Mouse (Mus musculus) kidney, adult 2 months (tissue): ENCODE measurements around the gene Lpar5. TPM values are rescaled to one million over a fixed set of nuclear protein-coding genes. Genes with fewer than 3 reads are reported as not detected.

ENCODE experiments used
- DNase-seq: peaks from one replicate; pipeline ENCODE4 v3.0.0; 2021
- H3K27ac ChIP-seq: fragments of 200-500 bp; 2 replicates; pipeline ENCODE4 v1.5.1; 2012; ENCODE audit warnings: low read depth, low read length, control low read depth, inconsistent platforms; ENCODE audit not compliant: insufficient read depth
- H3K27me3 ChIP-seq: fragments of 200-500 bp; replicated peaks from 2 replicates; pipeline ENCODE4 v1.6.1; 2012; ENCODE audit warnings: mild to moderate bottlenecking, moderate library complexity, low read length, inconsistent platforms; ENCODE audit not compliant: control insufficient read depth, insufficient read depth
- H3K36me3 ChIP-seq: fragments of 200-500 bp; 2 replicates; pipeline ENCODE4 v1.6.1; 2012; ENCODE audit warnings: mild to moderate bottlenecking, moderate library complexity, low read length, inconsistent platforms; ENCODE audit not compliant: control insufficient read depth, insufficient read depth
- H3K4me1 ChIP-seq: fragments of 200-500 bp; 2 replicates; pipeline ENCODE4 v1.6.1; 2011; ENCODE audit warnings: low read length; ENCODE audit not compliant: control insufficient read depth, insufficient read depth
- H3K4me3 ChIP-seq: fragments of 200-500 bp; 2 replicates; pipeline ENCODE4 v1.5.1; 2011; ENCODE audit warnings: mild to moderate bottlenecking, low read depth, low read length, control low read depth; ENCODE audit not compliant: insufficient read depth
- CTCF ChIP-seq: fragments of 200-500 bp; conservative IDR thresholded peaks from 2 replicates; pipeline ENCODE4 v1.5.1; 2011; ENCODE audit warnings: low read depth, mild to moderate bottlenecking, control low read depth, low read length, moderate library complexity, mixed read lengths; ENCODE audit not compliant: insufficient read depth, insufficient read length
- POLR2A ChIP-seq: fragments of 200-500 bp; IDR thresholded peaks from one replicate; pipeline ENCODE4 v1.6.1; 2011; ENCODE audit warnings: low read depth, low read length, control low read depth
- WGBS: fragments of 180-500 bp; shearing (Covaris S2); methylation state at CpG from one replicate; pipeline ENCODE4 v1.1.7; 2018; 5-methylcytosine and 5-hydroxymethylcytosine counted together
- polyA plus RNA-seq: library from polyadenylated mRNA; depleted of rRNA; stranded (reverse); fragments of >200 nt; gene quantifications from 2 replicates; pipeline ENCODE4 v1.2.3, GENCODE M21; 2012

Lpar5 gene
- polyA plus RNA-seq, 1 experiment, result 3.5 TPM

- Histone ChIP-seq H3K36me3 (peaks cover 2% of the 10 kb centered on the region; the same call in 1 of the 2 replicates), H3K4me3 (peak within 1 kb of the TSS; percentile 99), H3K4me1 (peaks cover 23% of the 10 kb centered on the region), H3K27me3 (no peaks in the 10 kb centered on the region), H3K27ac (peak within 1 kb of the TSS; percentile 95)
- TF ChIP-seq POLR2A (peak; percentile 69), CTCF (no peak)
- peak; percentile 97 for DNase-seq
- 2% methylated on average over 44 of the region's 45 CpGs for WGBS
These were observed 27.9 kb downstream of the Lpar5 start, which contains the start of gene Chd4 for GRCm38 (mm10) chr6:125095391-125096278. Chd4 (plus strand) TSS chr6:125095981.

- TF ChIP-seq POLR2A (no peak), CTCF (no peak)
- Histone ChIP-seq H3K4me3 (peak overlapping the region; percentile 99), H3K4me1 (peaks cover 23% of the 10 kb centered on the region), H3K27me3 (no peaks in the 10 kb centered on the region), H3K36me3 (peaks cover 4% of the 10 kb centered on the region; the same call in 1 of the 2 replicates), H3K27ac (peak overlapping the region; percentile 95)
- no peak for DNase-seq
- under 1% methylated on average over 18 of the region's 32 CpGs for whole genome bisulfite sequencing
These were observed 28.5 kb downstream of the Lpar5 start for GRCm38 (mm10) chr6:125096279-125096596.

- no peaks in the 10 kb centered on the region for H3K27me3 ChIP-seq
- peaks cover 23% of the 10 kb centered on the region for H3K4me1 ChIP-seq
- no peak for TF ChIP-seq POLR2A
- no peak for TF ChIP-seq CTCF
- peaks cover 7% of the 10 kb centered on the region; the same call in 1 of the 2 replicates for H3K36me3 ChIP-seq
- DNase-seq, result peak; percentile 80
- under 1% methylated on average over 43 of the region's 44 CpGs for WGBS
- H3K4me3 ChIP-seq, result peak overlapping the region; percentile 99
- H3K27ac ChIP-seq, result peak overlapping the region; percentile 95
These were observed 29.1 kb downstream of the Lpar5 start for GRCm38 (mm10) chr6:125096597-125097345.

GRCm38 (mm10) chr6:125097346-125097689 lies 29.6 kb downstream of the Lpar5 start:
- Histone ChIP-seq H3K27me3 (no peaks in the 10 kb centered on the region), H3K27ac (peak overlapping the region; percentile 95), H3K4me1 (peaks cover 23% of the 10 kb centered on the region), H3K4me3 (peak overlapping the region; percentile 99), H3K36me3 (peaks cover 11% of the 10 kb centered on the region)
- TF ChIP-seq POLR2A (no peak), CTCF (no peak)
- WGBS, result 2% methylated on average over 12 of the region's 12 CpGs
- DNase-seq, result peak; percentile 44

GRCm38 (mm10) chr6:125097951-125098350 lies 30.2 kb downstream of the Lpar5 start:
- TF ChIP-seq POLR2A (no peak), CTCF (no peak)
- no peak for DNase-seq
- H3K27ac ChIP-seq, result no peak overlapping the region
- WGBS, result 23% methylated on average over 8 of the region's 8 CpGs
- peak overlapping the region; percentile 99 for H3K4me3 ChIP-seq
- peaks cover 23% of the 10 kb centered on the region for H3K4me1 ChIP-seq
- H3K27me3 ChIP-seq, result no peaks in the 10 kb centered on the region
- peaks cover 13% of the 10 kb centered on the region for H3K36me3 ChIP-seq

GRCm38 (mm10) chr6:125098513-125098912 lies 30.8 kb downstream of the Lpar5 start:
- peak; percentile 25 for DNase-seq
- Histone ChIP-seq H3K27me3 (no peaks in the 10 kb centered on the region), H3K27ac (no peak overlapping the region), H3K4me3 (peak overlapping the region; percentile 99; the same call in 1 of the 2 replicates), H3K4me1 (peaks cover 23% of the 10 kb centered on the region), H3K36me3 (peaks cover 13% of the 10 kb centered on the region)
- TF ChIP-seq CTCF (no peak), POLR2A (no peak)
- WGBS, result 23% methylated on average over 3 of the region's 3 CpGs

GRCm38 (mm10) chr6:125099421-125099971 lies 31.8 kb downstream of the Lpar5 start:
- Histone ChIP-seq H3K27ac (no peak overlapping the region), H3K4me3 (no peak overlapping the region), H3K27me3 (no peaks in the 10 kb centered on the region), H3K36me3 (peaks cover 13% of the 10 kb centered on the region), H3K4me1 (peaks cover 23% of the 10 kb centered on the region)
- TF ChIP-seq CTCF, result no peak
- no peak for TF ChIP-seq POLR2A
- DNase-seq, result peak; percentile 44
- WGBS, result 17% methylated on average over 5 of the region's 5 CpGs
